Mouse (Mus musculus): ENCODE measurements at regions not wholly inside any gene's neighbourhood (a gene's known extent, or its start where the extent isn't known, plus 50 kb on each side); places are given as distances from the start of the nearest gene placed in this dataset.

DNA sequence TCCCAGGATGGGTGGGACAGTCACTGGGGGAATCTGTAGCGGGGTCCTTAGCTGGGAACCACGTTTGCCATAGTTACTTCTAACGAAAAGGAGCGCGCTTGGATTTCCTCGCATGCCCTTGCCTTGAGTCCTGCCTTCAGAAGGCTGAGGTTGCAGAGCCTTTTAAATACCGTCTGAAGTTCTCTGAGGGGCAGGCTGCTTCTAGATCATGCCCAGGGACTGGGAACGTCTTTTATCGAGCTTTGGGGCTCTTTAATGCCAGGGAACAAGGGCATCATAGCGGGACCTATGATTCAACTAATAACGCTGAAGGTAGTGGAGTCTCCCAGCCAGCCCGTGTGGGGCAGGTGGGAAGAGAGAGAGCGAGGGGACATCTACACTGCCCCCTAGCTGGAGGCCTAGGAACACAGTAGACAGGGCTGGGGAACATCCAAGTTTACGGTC is 369.1 kb downstream of the Vrk1 start:
- 2% methylated on average over 14 of the region's 14 CpGs for WGBS
- H3K9ac ChIP-seq (ENCODE audit: low read length), result peak overlapping the region; percentile 5; the same call in 1 of the 2 replicates
- H3K27ac ChIP-seq (ENCODE audit: low read depth, low read length), result no peak overlapping the region
- peaks cover 3% of the 10 kb centered on the region; the same call in 1 of the 2 replicates for H3K4me1 ChIP-seq (ENCODE audit: control insufficient read depth, insufficient read depth, low read length)
- DNase-seq (ENCODE audit: low spot score), result peak; percentile 71
- no peaks in the 10 kb centered on the region for H3K36me3 ChIP-seq (ENCODE audit: control insufficient read depth, insufficient read depth, low read length)
- H3K4me2 ChIP-seq (ENCODE audit: low read depth), result peak overlapping the region; percentile 45
- peak; percentile 75; the same call in 1 of the 2 replicates for ATAC-seq (ENCODE audit: insufficient read depth, low FRiP score, low TSS enrichment)
- H3K9me3 ChIP-seq (ENCODE audit: control insufficient read depth, low read length), result no peaks in the 10 kb centered on the region
- peak overlapping the region; percentile 16 for H3K4me3 ChIP-seq (ENCODE audit: low read depth, low read length)
- H3K27me3 ChIP-seq (ENCODE audit: control insufficient read depth, insufficient read depth, low read length), result no peaks in the 10 kb centered on the region

DNA sequence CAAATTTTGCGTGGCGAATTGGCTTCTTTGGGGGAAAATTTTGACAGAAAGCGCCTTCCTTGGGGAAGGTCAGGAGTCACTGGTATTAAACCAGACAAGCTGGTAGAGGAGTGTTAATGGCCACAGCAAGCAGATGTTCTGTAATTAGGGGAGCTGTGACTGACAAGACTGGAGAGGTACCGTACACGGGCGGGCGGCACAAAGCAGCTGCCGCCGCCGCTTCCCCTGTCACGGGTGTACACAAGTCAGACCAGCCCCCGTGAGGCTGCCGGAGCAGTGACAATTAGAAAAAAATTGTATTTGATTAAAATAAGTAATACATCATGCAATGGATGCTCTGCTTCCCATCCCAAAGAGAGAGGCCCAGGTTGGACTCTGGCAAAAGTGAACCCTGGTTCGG is 369.8 kb downstream of the Vrk1 start:
- no peak overlapping the region for H3K4me2 ChIP-seq (ENCODE audit: low read depth)
- H3K36me3 ChIP-seq (ENCODE audit: control insufficient read depth, insufficient read depth, low read length), result no peaks in the 10 kb centered on the region
- H3K9ac ChIP-seq (ENCODE audit: low read length), result no peak overlapping the region
- H3K9me3 ChIP-seq (ENCODE audit: control insufficient read depth, low read length), result no peaks in the 10 kb centered on the region
- H3K27ac ChIP-seq (ENCODE audit: low read depth, low read length), result no peak overlapping the region
- whole genome bisulfite sequencing, result 59% methylated on average over 14 of the region's 14 CpGs
- H3K4me3 ChIP-seq (ENCODE audit: low read depth, low read length), result no peak overlapping the region
- DNase-seq (ENCODE audit: low spot score) (no peak), ATAC-seq (ENCODE audit: insufficient read depth, low FRiP score, low TSS enrichment) (peak; percentile 60; the same call in 1 of the 2 replicates)
- H3K27me3 ChIP-seq (ENCODE audit: control insufficient read depth, insufficient read depth, low read length), result no peaks in the 10 kb centered on the region
- H3K4me1 ChIP-seq (ENCODE audit: control insufficient read depth, insufficient read depth, low read length), result peaks cover 3% of the 10 kb centered on the region; the same call in 1 of the 2 replicates

- no peak overlapping the region for H3K4me2 ChIP-seq (ENCODE audit: low read depth)
Observed at GRCm38 (mm10) chr12:106381821-106382220, 371.8 kb downstream of the Vrk1 start.

DNA sequence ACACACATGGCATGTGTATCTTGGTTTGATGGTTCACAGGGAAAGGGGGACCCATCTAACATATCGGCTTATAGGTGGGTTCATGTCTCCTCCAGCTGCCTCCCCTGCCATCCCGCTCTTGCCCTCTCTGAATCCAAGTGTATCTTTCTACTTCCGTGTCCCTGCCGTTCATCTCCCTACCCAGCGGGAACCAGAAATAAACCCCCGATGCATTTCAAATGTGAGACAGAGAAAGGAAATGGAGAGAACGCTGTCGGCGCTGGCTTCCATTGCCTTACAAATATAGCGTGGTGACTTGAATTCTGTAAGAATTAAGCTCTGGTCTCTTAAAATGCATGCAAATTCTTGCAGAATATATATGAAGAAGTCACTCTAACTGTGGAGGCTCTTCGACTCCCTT is 379.2 kb downstream of the Vrk1 start:
- WGBS, result 94% methylated on average over 11 of the region's 11 CpGs
- DNase-seq (ENCODE audit: low spot score) (no peak), ATAC-seq (ENCODE audit: insufficient read depth, low FRiP score, low TSS enrichment) (no peak)
- no peak overlapping the region for H3K27ac ChIP-seq (ENCODE audit: low read depth, low read length)
- no peaks in the 10 kb centered on the region for H3K36me3 ChIP-seq (ENCODE audit: control insufficient read depth, insufficient read depth, low read length)
- H3K4me1 ChIP-seq (ENCODE audit: control insufficient read depth, insufficient read depth, low read length), result no peaks in the 10 kb centered on the region
- no peak overlapping the region for H3K4me2 ChIP-seq (ENCODE audit: low read depth)
- no peaks in the 10 kb centered on the region for H3K27me3 ChIP-seq (ENCODE audit: control insufficient read depth, insufficient read depth, low read length)
- H3K9me3 ChIP-seq (ENCODE audit: control insufficient read depth, low read length), result no peaks in the 10 kb centered on the region
- no peak overlapping the region for H3K9ac ChIP-seq (ENCODE audit: low read length)
- H3K4me3 ChIP-seq (ENCODE audit: low read depth, low read length), result no peak overlapping the region

More at GRCm38 (mm10) chr12:106381821-106382220, 371.8 kb downstream of the Vrk1 start:
- Histone ChIP-seq H3K27me3 (ENCODE audit: control insufficient read depth, insufficient read depth, low read length) (no peaks in the 10 kb centered on the region), H3K4me3 (ENCODE audit: low read depth, low read length) (no peak overlapping the region), H3K27ac (ENCODE audit: low read depth, low read length) (no peak overlapping the region), H3K9ac (ENCODE audit: low read length) (no peak overlapping the region), H3K9me3 (ENCODE audit: control insufficient read depth, low read length) (no peaks in the 10 kb centered on the region), H3K36me3 (ENCODE audit: control insufficient read depth, insufficient read depth, low read length) (no peaks in the 10 kb centered on the region), H3K4me1 (ENCODE audit: control insufficient read depth, insufficient read depth, low read length) (peaks cover 3% of the 10 kb centered on the region; the same call in 1 of the 2 replicates)
- ATAC-seq (ENCODE audit: insufficient read depth, low FRiP score, low TSS enrichment), result no peak
- DNase-seq (ENCODE audit: low spot score), result no peak
- WGBS, result 81% methylated on average over 15 of the region's 15 CpGs

GRCm38 (mm10) chr12:106392316-106392715 is 382.3 kb downstream of the Vrk1 start:
- H3K27ac ChIP-seq (ENCODE audit: low read depth, low read length), result no peak overlapping the region
- no peaks in the 10 kb centered on the region for H3K9me3 ChIP-seq (ENCODE audit: control insufficient read depth, low read length)
- H3K4me3 ChIP-seq (ENCODE audit: low read depth, low read length), result no peak overlapping the region
- ATAC-seq (ENCODE audit: insufficient read depth, low FRiP score, low TSS enrichment), result no peak
- no peaks in the 10 kb centered on the region for H3K4me1 ChIP-seq (ENCODE audit: control insufficient read depth, insufficient read depth, low read length)
- no peaks in the 10 kb centered on the region for H3K27me3 ChIP-seq (ENCODE audit: control insufficient read depth, insufficient read depth, low read length)
- WGBS, result 83% methylated on average over 2 of the region's 2 CpGs
- H3K36me3 ChIP-seq (ENCODE audit: control insufficient read depth, insufficient read depth, low read length), result no peaks in the 10 kb centered on the region
- DNase-seq (ENCODE audit: low spot score), result no peak
- H3K4me2 ChIP-seq (ENCODE audit: low read depth), result no peak overlapping the region
- no peak overlapping the region for H3K9ac ChIP-seq (ENCODE audit: low read length)

DNA sequence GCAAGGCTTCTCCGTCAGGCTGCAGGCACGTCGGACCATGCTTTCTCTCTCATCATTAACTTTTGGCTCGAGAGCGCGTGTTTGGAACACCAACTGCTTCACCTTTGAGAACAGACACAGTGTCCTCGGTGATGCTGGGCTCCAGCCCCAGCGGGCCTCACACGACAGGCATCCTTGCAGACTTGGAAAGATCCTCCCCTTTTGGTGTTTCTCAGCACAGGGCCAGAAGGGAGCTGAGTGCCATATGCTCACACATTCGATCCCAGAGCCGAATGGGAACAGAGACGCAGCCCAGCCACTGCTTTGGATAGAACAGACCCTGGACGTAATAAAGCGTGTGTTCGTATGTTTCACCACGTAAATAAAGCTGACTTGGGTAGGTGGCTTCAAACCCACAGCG is 389.1 kb downstream of the Vrk1 start:
- H3K9me3 ChIP-seq (ENCODE audit: control insufficient read depth, low read length), result no peaks in the 10 kb centered on the region
- no peak overlapping the region for H3K9ac ChIP-seq (ENCODE audit: low read length)
- H3K4me1 ChIP-seq (ENCODE audit: control insufficient read depth, insufficient read depth, low read length), result no peaks in the 10 kb centered on the region
- no peaks in the 10 kb centered on the region for H3K27me3 ChIP-seq (ENCODE audit: control insufficient read depth, insufficient read depth, low read length)
- no peaks in the 10 kb centered on the region for H3K36me3 ChIP-seq (ENCODE audit: control insufficient read depth, insufficient read depth, low read length)
- no peak for DNase-seq (ENCODE audit: low spot score)
- no peak overlapping the region for H3K4me2 ChIP-seq (ENCODE audit: low read depth)
- WGBS, result 79% methylated on average over 17 of the region's 17 CpGs
- ATAC-seq (ENCODE audit: insufficient read depth, low FRiP score, low TSS enrichment), result no peak
- H3K4me3 ChIP-seq (ENCODE audit: low read depth, low read length), result no peak overlapping the region
- H3K27ac ChIP-seq (ENCODE audit: low read depth, low read length), result no peak overlapping the region

- no peak for DNase-seq (ENCODE audit: low spot score)
- H3K27me3 ChIP-seq (ENCODE audit: control insufficient read depth, insufficient read depth, low read length), result no peaks in the 10 kb centered on the region
- H3K4me2 ChIP-seq (ENCODE audit: low read depth), result no peak overlapping the region
- H3K4me1 ChIP-seq (ENCODE audit: control insufficient read depth, insufficient read depth, low read length), result no peaks in the 10 kb centered on the region
- 83% methylated on average over 7 of the region's 7 CpGs for whole genome bisulfite sequencing
- no peak overlapping the region for H3K9ac ChIP-seq (ENCODE audit: low read length)
- ATAC-seq (ENCODE audit: insufficient read depth, low FRiP score, low TSS enrichment), result no peak
- H3K9me3 ChIP-seq (ENCODE audit: control insufficient read depth, low read length), result no peaks in the 10 kb centered on the region
- H3K36me3 ChIP-seq (ENCODE audit: control insufficient read depth, insufficient read depth, low read length), result no peaks in the 10 kb centered on the region
- no peak overlapping the region for H3K27ac ChIP-seq (ENCODE audit: low read depth, low read length)
- H3K4me3 ChIP-seq (ENCODE audit: low read depth, low read length), result no peak overlapping the region
Observed at GRCm38 (mm10) chr12:106411075-106411474, 401.0 kb downstream of the Vrk1 start.

DNA sequence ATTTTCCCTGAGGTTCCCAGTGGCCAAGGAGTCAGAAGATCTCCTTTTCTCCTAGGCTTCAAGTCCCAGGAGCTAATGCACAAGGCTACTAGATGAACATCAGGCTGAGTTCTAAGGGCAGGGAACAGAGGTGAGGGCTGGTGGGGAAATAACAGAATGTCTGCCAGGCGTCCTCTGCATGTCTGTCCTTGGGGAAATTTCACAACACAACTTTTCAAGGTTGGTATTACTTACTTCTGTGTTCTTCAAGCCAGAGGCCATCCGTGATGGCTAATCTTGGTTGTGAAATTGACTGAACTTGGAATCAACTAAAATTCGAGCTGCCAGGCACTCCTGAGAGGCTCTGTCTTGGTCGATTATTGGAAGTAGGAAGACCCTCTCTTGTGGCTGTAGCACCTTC is 416.6 kb downstream of the Vrk1 start:
- DNase-seq (ENCODE audit: low spot score), result no peak
- WGBS, result 83% methylated on average over 4 of the region's 4 CpGs
- Histone ChIP-seq H3K27me3 (ENCODE audit: control insufficient read depth, insufficient read depth, low read length) (no peaks in the 10 kb centered on the region), H3K36me3 (ENCODE audit: control insufficient read depth, insufficient read depth, low read length) (no peaks in the 10 kb centered on the region), H3K9me3 (ENCODE audit: control insufficient read depth, low read length) (no peaks in the 10 kb centered on the region), H3K9ac (ENCODE audit: low read length) (no peak overlapping the region), H3K27ac (ENCODE audit: low read depth, low read length) (no peak overlapping the region), H3K4me1 (ENCODE audit: control insufficient read depth, insufficient read depth, low read length) (no peaks in the 10 kb centered on the region), H3K4me2 (ENCODE audit: low read depth) (no peak overlapping the region), H3K4me3 (ENCODE audit: low read depth, low read length) (no peak overlapping the region)
- no peak for ATAC-seq (ENCODE audit: insufficient read depth, low FRiP score, low TSS enrichment)

GRCm38 (mm10) chr12:106429991-106430390 is 420.0 kb downstream of the Vrk1 start:
- ATAC-seq (ENCODE audit: insufficient read depth, low FRiP score, low TSS enrichment), result no peak

More at GRCm38 (mm10) chr12:106429991-106430390, 420.0 kb downstream of the Vrk1 start:
- no peak overlapping the region for H3K4me3 ChIP-seq (ENCODE audit: low read depth, low read length)
- H3K36me3 ChIP-seq (ENCODE audit: control insufficient read depth, insufficient read depth, low read length), result no peaks in the 10 kb centered on the region
- H3K9ac ChIP-seq (ENCODE audit: low read length), result no peak overlapping the region
- no peaks in the 10 kb centered on the region for H3K9me3 ChIP-seq (ENCODE audit: control insufficient read depth, low read length)
- no peaks in the 10 kb centered on the region for H3K4me1 ChIP-seq (ENCODE audit: control insufficient read depth, insufficient read depth, low read length)
- no peak overlapping the region for H3K4me2 ChIP-seq (ENCODE audit: low read depth)
- DNase-seq (ENCODE audit: low spot score), result no peak
- H3K27me3 ChIP-seq (ENCODE audit: control insufficient read depth, insufficient read depth, low read length), result no peaks in the 10 kb centered on the region
- WGBS, result 27% methylated on average over 7 of the region's 7 CpGs
- H3K27ac ChIP-seq (ENCODE audit: low read depth, low read length), result no peak overlapping the region
